Mouse (Mus musculus) heart, adult 8-10 months (tissue): ENCODE measurements around the gene Hist1h2bm. TPM values are rescaled to one million over a fixed set of nuclear protein-coding genes. Genes with fewer than 3 reads are reported as not detected.
"Not testable (repeated sequence)": the region's sequence is repeated elsewhere in the genome, so short reads cannot be mapped to it uniquely, and the experiment has no call there.

Experiments used
- DNase-seq: peaks from one replicate; pipeline ENCODE4 v3.0.0; 2022; ENCODE audit warnings: low spot score
- total RNA-seq, 4 experiments: library from RNA; stranded (reverse); gene quantifications; 2 replicates each; pipeline ENCODE4 v1.2.4; 2022

Gene Hist1h2bm
- total RNA-seq, 4 experiments from 2014 or later = 0.94 to 3.0 (median 1.8) TPM; not detected in 1

- no peak for DNase-seq
Measured at GRCm38 (mm10) chr13:21727948-21728572, 6.2 kb downstream of the Hist1h2bm start.

GRCm38 (mm10) chr13:21729544-21729943 lies 7.7 kb downstream of the Hist1h2bm start:
- no peak for DNase-seq

- no peak for DNase-seq
Measured at GRCm38 (mm10) chr13:21733466-21733865, 11.6 kb downstream of the Hist1h2bm start.

GRCm38 (mm10) chr13:21734010-21734905 lies 12.4 kb downstream of the Hist1h2bm start:
- DNase-seq = peak; percentile 88

GRCm38 (mm10) chr13:21734906-21735767 lies 13.3 kb downstream of the Hist1h2bm start, which contains the start of gene Hist1h4j:
Gene Hist1h4j (plus strand): TSS chr13:21735064.
- DNase-seq = peak; percentile 45

GRCm38 (mm10) chr13:21745006-21745405 lies 23.2 kb downstream of the Hist1h2bm start:
- DNase-seq = no peak

- no peak for DNase-seq
Measured at GRCm38 (mm10) chr13:21749387-21750158, 27.7 kb downstream of the Hist1h2bm start.

GRCm38 (mm10) chr13:21750159-21751017 lies 28.5 kb downstream of the Hist1h2bm start, which contains the start of gene Hist1h4k:
Gene Hist1h4k (minus strand): TSS chr13:21750505.
- peak; percentile 75 for DNase-seq

GRCm38 (mm10) chr13:21751417-21751816 lies 29.6 kb downstream of the Hist1h2bm start:
- no peak for DNase-seq

GRCm38 (mm10) chr13:21751827-21752226 lies 30.0 kb downstream of the Hist1h2bm start:
- DNase-seq = no peak

GRCm38 (mm10) chr13:21752356-21752755 lies 30.5 kb downstream of the Hist1h2bm start:
- DNase-seq = no peak

GRCm38 (mm10) chr13:21753051-21753523 lies 31.2 kb downstream of the Hist1h2bm start:
- DNase-seq = no peak

- peak; percentile 89 for DNase-seq
Measured at GRCm38 (mm10) chr13:21753524-21754285, 31.9 kb downstream of the Hist1h2bm start, which contains the start of the genes Hist1h2ak and Hist1h2bn. Gene Hist1h2ak (minus strand): TSS chr13:21753827. Gene Hist1h2bn (plus strand): TSS chr13:21754123.

GRCm38 (mm10) chr13:21754294-21755001 lies 32.6 kb downstream of the Hist1h2bm start:
- DNase-seq = not testable (repeated sequence)

- DNase-seq = no peak
Measured at GRCm38 (mm10) chr13:21755707-21756106, 33.9 kb downstream of the Hist1h2bm start.
